Mouse (Mus musculus) left cerebral cortex, adult 8-10 months (tissue): ENCODE data around the gene Wnt16. TPM values are rescaled to one million over a fixed set of nuclear protein-coding genes. Genes with fewer than 3 reads are reported as not detected.

ENCODE experiments used
- DNase-seq, 2 experiments: peaks; one replicate each; pipeline ENCODE4 v3.0.0; 2022; ENCODE audit warnings: low spot score in 2 of 2
- total RNA-seq, 4 experiments: library from RNA; stranded (reverse); gene quantifications; 2 replicates each; pipeline ENCODE4 v1.2.4; 2022

The Wnt16 gene
- total RNA-seq, 4 experiments from 2014 or later: 0.68 to 1.8 (median 0.77) TPM

- peak; percentile 25 to 72 for DNase-seq
Measured at GRCm38 (mm10) chr6:22325364-22326072, 37.5 kb downstream of the Wnt16 start.

GRCm38 (mm10) chr6:22326289-22326688 lies 38.3 kb downstream of the Wnt16 start:
- no peak for DNase-seq

DNA sequence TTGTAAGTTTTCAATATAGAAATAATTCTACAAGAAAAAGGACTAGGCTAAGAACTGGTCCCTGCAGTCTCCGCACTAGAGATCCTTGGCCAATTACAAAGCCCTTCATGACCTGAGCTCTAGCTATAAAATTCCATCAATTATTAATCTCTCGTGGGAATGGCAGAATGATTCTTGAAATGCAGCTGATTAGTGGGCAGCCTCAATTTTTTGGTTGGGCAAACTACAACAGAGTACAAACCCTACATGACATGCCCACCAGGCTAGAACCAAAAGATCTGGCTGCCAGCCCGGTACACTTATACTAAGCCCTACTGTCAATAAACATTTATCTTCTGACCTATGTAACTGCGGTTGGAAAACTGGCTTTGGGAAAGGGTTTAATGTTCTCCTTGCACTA lies 39.1 kb downstream of the Wnt16 start:
- DNase-seq: no peak

GRCm38 (mm10) chr6:22327931-22328330 lies 39.9 kb downstream of the Wnt16 start:
- DNase-seq: no peak

DNA sequence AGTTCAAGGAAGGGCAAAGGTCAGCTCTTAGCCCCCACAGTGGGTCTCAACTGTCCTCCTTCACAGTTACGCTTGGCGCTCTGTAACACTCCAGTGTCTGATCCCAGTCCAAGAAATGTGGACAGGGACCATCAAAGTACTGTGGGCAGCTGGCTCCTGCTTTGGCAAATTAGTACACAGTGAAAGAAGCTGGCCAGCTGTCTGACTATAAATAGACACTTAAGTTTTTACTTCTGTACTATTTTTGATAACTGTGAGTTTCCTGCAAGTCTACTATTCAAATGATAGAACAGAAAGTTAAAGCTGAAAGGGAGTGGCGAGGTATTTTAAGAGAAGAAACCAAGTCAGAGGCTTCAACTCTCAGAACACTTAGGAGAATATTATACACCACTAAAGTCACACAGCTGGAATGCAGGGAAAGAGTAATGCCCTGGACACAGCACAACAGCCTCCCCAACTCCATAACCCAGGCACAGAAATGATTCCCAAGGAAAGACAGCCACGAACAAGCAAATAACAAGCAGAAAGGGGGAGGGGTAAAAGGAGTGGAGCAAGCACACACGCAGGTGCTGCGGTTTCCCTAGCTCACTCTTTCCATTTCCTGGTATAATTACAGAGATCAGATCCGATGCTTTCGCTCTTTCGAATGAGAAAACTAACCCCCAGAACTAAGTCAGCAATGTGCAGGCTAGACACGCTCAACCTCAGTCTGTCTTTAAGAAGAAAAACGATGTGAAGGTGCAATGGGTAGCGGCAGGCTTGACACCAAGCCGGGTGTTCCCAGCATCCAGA lies 42.3 kb downstream of the Wnt16 start:
- no peak for DNase-seq

GRCm38 (mm10) chr6:22332548-22332947 lies 44.5 kb downstream of the Wnt16 start:
- DNase-seq: no peak

GRCm38 (mm10) chr6:22339763-22340542 lies 51.9 kb downstream of the Wnt16 start:
- no peak for DNase-seq

DNA sequence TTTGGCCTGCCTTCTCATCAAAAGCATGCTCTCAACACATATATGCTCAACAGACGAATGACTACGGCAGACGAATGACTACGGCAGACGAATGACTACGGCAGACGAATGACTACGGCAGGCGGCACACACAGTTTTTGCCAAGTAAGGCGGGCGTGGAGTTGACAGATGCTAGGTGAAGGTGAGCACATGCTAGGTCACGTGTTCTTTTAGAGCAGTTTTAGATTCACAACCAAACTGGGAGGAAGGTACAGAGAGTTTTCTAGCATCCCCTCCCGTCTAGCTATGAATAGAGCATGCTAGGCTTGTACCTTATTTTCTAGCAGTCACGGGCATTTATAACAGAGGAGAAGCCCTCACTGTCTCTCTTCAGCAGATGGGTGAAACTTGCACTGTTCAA lies 52.8 kb downstream of the Wnt16 start:
- no peak for DNase-seq

DNA sequence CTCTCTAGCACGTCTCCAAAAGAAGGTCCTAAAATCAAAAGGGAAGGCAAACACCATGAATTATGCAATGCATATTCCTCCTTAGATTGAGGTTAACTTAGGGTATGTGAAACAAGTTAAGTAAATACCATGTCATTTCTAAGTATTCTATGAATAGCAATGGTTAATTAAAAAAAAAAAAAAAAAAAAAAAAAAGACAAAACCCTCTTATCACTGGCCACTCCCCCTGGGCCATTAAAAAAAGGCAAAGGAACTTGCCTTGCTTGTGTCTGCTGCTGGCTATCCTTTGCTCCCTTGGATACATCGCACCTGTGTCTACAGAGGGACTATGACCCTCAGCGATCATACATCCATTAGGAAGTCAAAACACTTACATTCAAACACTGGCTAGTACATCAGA lies 55.3 kb downstream of the Wnt16 start:
- DNase-seq: no peak

- no peak for DNase-seq
Measured at GRCm38 (mm10) chr6:22343706-22344105, 55.7 kb downstream of the Wnt16 start.

GRCm38 (mm10) chr6:22344443-22344842 lies 56.4 kb downstream of the Wnt16 start:
- DNase-seq: no peak

GRCm38 (mm10) chr6:22347132-22347902 lies 59.3 kb downstream of the Wnt16 start:
- no peak for DNase-seq

Other genes with a start within 250 kb of the Wnt16 start
- 10 to 100 TPM; 80.0 to 93.2 (median 85.2) TPM for gene Fam3c, start 68.0 kb downstream of the Wnt16 start, total RNA-seq